In genomic region chr17:48372987-48373386, GRCm38 (mm10) we compare ENCODE assay signal across 14 mouse cellular contexts. TPM values are rescaled to one million over a fixed set of nuclear protein-coding genes. Genes with fewer than 3 reads are reported as not detected.
DNase-seq lines count a peak whose midpoint lies in the region.
"Had no signal": no experiment of that assay in that cellular context is flagged by ENCODE, and none has a peak within 500 bp of the region (broad histone marks: within the 10 kb centered on the region; RNA-seq: fewer than 3 reads in every experiment).

No protein-coding gene starts in this region.

- DNase-seq in left cerebral cortex, adult 11 months (ENCODE audit: low spot score): peak; percentile 33
- no peak for DNase-seq in left cerebral cortex, postnatal 4 days
- DNase-seq in brain, adult 2 months (ENCODE audit: low read depth, low spot score): peak; percentile 81
- peak; percentile 53 to 58 for DNase-seq in left cerebral cortex, adult 9 months (ENCODE audit: low spot score in 2 of 2)
- DNase-seq in telencephalon, adult 2 months (ENCODE audit: low read depth, low spot score): peak; percentile 66
- DNase-seq in adrenal gland, adult (ENCODE audit: inconsistent age in 2 of 2, low spot score in 1 of 2): no peak
- DNase-seq in layer of hippocampus, adult 9-10 months (ENCODE audit: low spot score): no peak
- DNase-seq: adrenal gland, postnatal 25 days; cerebellum, adult 18-20 months; cerebellum, postnatal 25 days; heart, postnatal 10 days; kidney, postnatal 36 days; retina, postnatal 1 day had no signal

- intact Hi-C loops in left cerebral cortex, postnatal 4 days (cut with DNase I): no loop called here

RNA-seq across cellular contexts. Expression of gene Treml1, which starts 13.3 kb away (rescaled TPM):
- not detected for total RNA-seq in left cerebral cortex, postnatal 4 days (2021)
- total RNA-seq: adrenal gland, postnatal 25 days had no signal

RNA-seq across cellular contexts. Expression of gene Trem2, which starts 26.8 kb away (rescaled TPM):
- total RNA-seq in left cerebral cortex, postnatal 4 days (2021): 1 to 10 TPM; 2.7 to 3.2 TPM

RNA-seq across cellular contexts. Expression of gene Nfya, which starts 36.7 kb away (rescaled TPM):
- total RNA-seq in left cerebral cortex, postnatal 4 days (2021): 10 to 100 TPM; 60.9 to 70.9 TPM

RNA-seq across cellular contexts. Expression of gene Oard1, which starts 36.8 kb away (rescaled TPM):
- total RNA-seq in left cerebral cortex, postnatal 4 days (2021): 10 to 100 TPM; 10.3 to 11.9 TPM

RNA-seq across cellular contexts. Expression of gene B430306N03Rik, which starts 57.0 kb away (rescaled TPM):
- total RNA-seq in left cerebral cortex, postnatal 4 days (2021): under 1 TPM in 1 of 2 experiments, not detected in 1; 0.12 TPM
- total RNA-seq: layer of hippocampus, postnatal 14 days had no signal

Comparison
In these comparisons a context has a peak if more than half of its experiments do, and no peak if none do; other contexts are left out.
1. DNase-seq: peak in left cerebral cortex, adult 11 months (single experiment), brain, adult 2 months (single experiment), left cerebral cortex, adult 9 months (2 of 2) and telencephalon, adult 2 months (single experiment); none in left cerebral cortex, postnatal 4 days (single experiment), adrenal gland, adult (0 of 2) and layer of hippocampus, adult 9-10 months (single experiment).